ENCODE assay signal across 8 mouse cellular contexts in the genomic region with DNA sequence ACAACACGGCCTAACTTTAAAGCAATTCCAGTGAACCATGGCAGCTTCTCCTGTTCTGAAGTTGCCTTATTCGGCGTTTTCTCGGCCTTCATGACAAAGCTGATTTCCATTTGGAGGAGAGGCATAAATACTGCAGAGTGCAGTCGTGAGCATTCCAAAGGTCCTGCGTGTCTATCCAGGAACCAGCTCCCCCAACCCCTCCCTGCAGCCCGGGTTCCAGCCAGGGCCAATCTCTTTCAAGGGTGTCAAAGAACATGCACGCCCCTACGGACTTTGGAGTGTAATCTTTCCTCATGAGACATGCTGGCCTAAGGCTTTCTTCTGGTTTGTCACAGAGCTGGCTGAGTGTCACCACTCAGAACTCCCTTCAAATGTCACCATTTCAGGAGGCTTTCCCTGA. TPM values are rescaled to one million over a fixed set of nuclear protein-coding genes. Genes with fewer than 3 reads are reported as not detected.
A peak's percentile ranks its signal among the peaks of the same experiment; 100 is the strongest.
DNase-seq lines count a peak whose midpoint lies in the region; ATAC-seq and TF ChIP-seq lines count a peak whose summit lies in the region.

No protein-coding gene starts in this region.

- H3K27me3 ChIP-seq in hindbrain, embryonic 10.5 days (ENCODE audit: insufficient read depth, poor library complexity, severe bottlenecking), result no peaks in the 10 kb centered on the region
- no peaks in the 10 kb centered on the region for H3K27me3 ChIP-seq in hindbrain, embryonic 16.5 days (replicated peaks; ENCODE audit: control insufficient read depth, insufficient read depth, low read length)
- H3K27me3 ChIP-seq in intestine, embryonic 14.5 days (replicated peaks; ENCODE audit: control insufficient read depth, insufficient read depth, low read length), result no peaks in the 10 kb centered on the region
- no peaks in the 10 kb centered on the region for H3K27me3 ChIP-seq in liver, embryonic 13.5 days
- H3K27me3 ChIP-seq in stomach, embryonic 15.5 days (replicated peaks), result no peaks in the 10 kb centered on the region

- H3K36me3 ChIP-seq in hindbrain, embryonic 10.5 days, result peaks cover 29% of the 10 kb centered on the region
- H3K36me3 ChIP-seq in hindbrain, embryonic 16.5 days (ENCODE audit: control insufficient read depth, insufficient read depth, low read length), result 0 out of 2 replicates have a peak, but pooled peaks cover 3% of the 10 kb centered on the region
- peaks cover 10% of the 10 kb centered on the region; the same call in 1 of the 2 replicates for H3K36me3 ChIP-seq in intestine, embryonic 14.5 days (ENCODE audit: control insufficient read depth, insufficient read depth, low read length)
- H3K36me3 ChIP-seq in liver, embryonic 13.5 days, result peaks cover 43% of the 10 kb centered on the region
- no peaks in the 10 kb centered on the region for H3K36me3 ChIP-seq in stomach, embryonic 15.5 days

- 60% methylated on average over 9 of the region's 9 CpGs for WGBS in hindbrain, embryonic 10.5 days
- 47% methylated on average over 9 of the region's 9 CpGs for WGBS in hindbrain, embryonic 16.5 days
- 14% methylated on average over 9 of the region's 9 CpGs for WGBS in intestine, embryonic 14.5 days
- WGBS in liver, embryonic 13.5 days (ENCODE audit: insufficient replicate concordance), result 55% methylated on average over 9 of the region's 9 CpGs
- WGBS in stomach, embryonic 15.5 days, result 17% methylated on average over 9 of the region's 9 CpGs

- H3K27ac ChIP-seq in hindbrain, embryonic 10.5 days, result peak overlapping the region; percentile 83
- no peak overlapping the region for H3K27ac ChIP-seq in hindbrain, embryonic 16.5 days (ENCODE audit: low read depth, low read length)
- peak overlapping the region; percentile 99 for H3K27ac ChIP-seq in embryonic fibroblast, embryonic 13.5 days (ENCODE audit: insufficient read depth, low read length)
- H3K27ac ChIP-seq in intestine, embryonic 14.5 days (ENCODE audit: low read depth), result peak overlapping the region; percentile 88
- peak overlapping the region; percentile 71 for H3K27ac ChIP-seq in liver, embryonic 13.5 days
- H3K27ac ChIP-seq in stomach, embryonic 15.5 days, result peak overlapping the region; percentile 93

- no peak overlapping the region for H3K4me2 ChIP-seq in hindbrain, embryonic 16.5 days (ENCODE audit: low read length)
- peak overlapping the region; percentile 35 for H3K4me2 ChIP-seq in intestine, embryonic 14.5 days (ENCODE audit: low read length)
- H3K4me2 ChIP-seq in liver, embryonic 13.5 days, result peak overlapping the region; percentile 23
- H3K4me2 ChIP-seq in stomach, embryonic 15.5 days, result peak overlapping the region; percentile 22; the same call in 1 of the 2 replicates

- TF ChIP-seq CTCF in embryonic fibroblast, embryonic 13.5 days (IDR thresholded peaks at IDR 0.05; ENCODE audit: borderline replicate concordance, insufficient read depth, low read length), result no peak

- H3K4me1 ChIP-seq in hindbrain, embryonic 10.5 days (replicated peaks), result peaks cover 75% of the 10 kb centered on the region
- H3K4me1 ChIP-seq in hindbrain, embryonic 16.5 days (ENCODE audit: control insufficient read depth, insufficient read depth, low read depth, low read length), result peaks cover 31% of the 10 kb centered on the region
- H3K4me1 ChIP-seq in embryonic fibroblast, embryonic 13.5 days (ENCODE audit: control insufficient read depth, insufficient read depth, low read length), result peaks cover 55% of the 10 kb centered on the region
- H3K4me1 ChIP-seq in intestine, embryonic 14.5 days (replicated peaks; ENCODE audit: control insufficient read depth, insufficient read depth, low read length), result peaks cover 68% of the 10 kb centered on the region
- H3K4me1 ChIP-seq in liver, embryonic 13.5 days (replicated peaks), result peaks cover 93% of the 10 kb centered on the region
- H3K4me1 ChIP-seq in stomach, embryonic 15.5 days, result peaks cover 77% of the 10 kb centered on the region

- H3K9ac ChIP-seq in hindbrain, embryonic 16.5 days (ENCODE audit: low read depth, low read length), result no peak overlapping the region
- peak overlapping the region; percentile 5; the same call in 1 of the 2 replicates for H3K9ac ChIP-seq in intestine, embryonic 14.5 days (ENCODE audit: low read length)
- H3K9ac ChIP-seq in liver, embryonic 13.5 days, result 0 out of 2 replicates have a peak overlapping the region, but pooled peaks have one; percentile 7
- no peak overlapping the region for H3K9ac ChIP-seq in stomach, embryonic 15.5 days

- peak; percentile 48 for TF ChIP-seq POLR2A in embryonic fibroblast, embryonic 13.5 days (IDR thresholded peaks at IDR 0.05; ENCODE audit: low read depth, low read length)

- H3K9me3 ChIP-seq in hindbrain, embryonic 10.5 days, result no peaks in the 10 kb centered on the region
- no peaks in the 10 kb centered on the region for H3K9me3 ChIP-seq in hindbrain, embryonic 16.5 days (ENCODE audit: control insufficient read depth, low read length)
- H3K9me3 ChIP-seq in intestine, embryonic 14.5 days (ENCODE audit: control insufficient read depth, low read length), result no peaks in the 10 kb centered on the region
- H3K9me3 ChIP-seq in liver, embryonic 13.5 days (replicated peaks), result no peaks in the 10 kb centered on the region
- no peaks in the 10 kb centered on the region for H3K9me3 ChIP-seq in stomach, embryonic 15.5 days

- no peak overlapping the region for H3K4me3 ChIP-seq in hindbrain, embryonic 10.5 days
- H3K4me3 ChIP-seq in hindbrain, embryonic 16.5 days (ENCODE audit: low read length), result no peak overlapping the region
- no peak overlapping the region for H3K4me3 ChIP-seq in embryonic fibroblast, embryonic 13.5 days (ENCODE audit: insufficient read depth, low read length)
- H3K4me3 ChIP-seq in intestine, embryonic 14.5 days (ENCODE audit: low read depth, low read length), result no peak overlapping the region
- no peak overlapping the region for H3K4me3 ChIP-seq in liver, embryonic 13.5 days (replicated peaks)
- H3K4me3 ChIP-seq in stomach, embryonic 15.5 days (replicated peaks), result no peak overlapping the region

- DNase-seq in hindbrain, embryonic 10.5 days (ENCODE audit: low spot score), result no peak
- peak; percentile 85 for DNase-seq in intestine, embryonic 14.5 days (ENCODE audit: low spot score)
- DNase-seq in liver, embryonic 13.5 days, result no peak
- no peak for DNase-seq in layer of hippocampus, adult 9-11 months

- no peak for ATAC-seq in hindbrain, embryonic 16.5 days
- peak; percentile 84 for ATAC-seq in intestine, embryonic 14.5 days (replicated peaks; ENCODE audit: low FRiP score, low TSS enrichment, low read depth)
- peak; percentile 47 for ATAC-seq in liver, embryonic 13.5 days (ENCODE audit: low read depth)
- peak; percentile 79 for ATAC-seq in stomach, embryonic 15.5 days (ENCODE audit: insufficient read depth, low FRiP score, low read depth)
- ATAC-seq in megakaryocyte-erythroid progenitor cell, adult 5-6 weeks (replicated peaks; ENCODE audit: low FRiP score, low TSS enrichment, poor library complexity, severe bottlenecking), result no peak

RNA-seq across cellular contexts. Expression of gene Actn4, which starts 36.8 kb away (rescaled TPM):
- polyA plus RNA-seq in hindbrain, embryonic 10.5 days (2016; fragmentation: Nextera tagmentation; extraction: Ambion mirVana), result 216 and 245 TPM in 2 replicates
- polyA plus RNA-seq in hindbrain, embryonic 16.5 days (2015; fragmentation: Nextera tagmentation; extraction: Ambion mirVana), result 146 and 172 TPM in 2 replicates
- polyA plus RNA-seq in embryonic fibroblast, embryonic 13.5 days (2011; ENCODE audit: insufficient read length, low read depth, missing spikeins), result 446 and 575 TPM in 2 replicates
- polyA plus RNA-seq in intestine, embryonic 14.5 days (2014; fragmentation: Nextera tagmentation; extraction: Ambion mirVana), result 298 and 300 TPM in 2 replicates
- 116 and 131 TPM in 2 replicates for polyA plus RNA-seq in liver, embryonic 13.5 days (2015; fragmentation: Nextera tagmentation; extraction: Ambion mirVana)
- 319 and 341 TPM in 2 replicates for polyA plus RNA-seq in stomach, embryonic 15.5 days (2015; fragmentation: Nextera tagmentation; extraction: Ambion mirVana)
- 93.1 and 106 TPM in 2 replicates for total RNA-seq in megakaryocyte-erythroid progenitor cell, adult 5-6 weeks (2014; fragmentation: Nextera tagmentation)
- total RNA-seq in megakaryocyte-erythroid progenitor cell, adult 5-6 weeks (2017), result 41.1 and 51.7 TPM in 2 replicates

RNA-seq across cellular contexts. Expression of gene Capn12, which starts 44.1 kb away (rescaled TPM):
- polyA plus RNA-seq in hindbrain, embryonic 10.5 days (2016; fragmentation: Nextera tagmentation; extraction: Ambion mirVana), result 0.40 TPM in 1 of 2 replicates, not detected in the other
- polyA plus RNA-seq in hindbrain, embryonic 16.5 days (2015; fragmentation: Nextera tagmentation; extraction: Ambion mirVana), result 0.54 and 0.70 TPM in 2 replicates
- 0.23 TPM in 1 of 2 replicates, not detected in the other for polyA plus RNA-seq in embryonic fibroblast, embryonic 13.5 days (2011; ENCODE audit: insufficient read length, low read depth, missing spikeins)
- polyA plus RNA-seq in intestine, embryonic 14.5 days (2014; fragmentation: Nextera tagmentation; extraction: Ambion mirVana), result 0.23 and 0.44 TPM in 2 replicates
- polyA plus RNA-seq in liver, embryonic 13.5 days (2015; fragmentation: Nextera tagmentation; extraction: Ambion mirVana), result 0.09 and 0.13 TPM in 2 replicates
- 0.34 and 0.45 TPM in 2 replicates for polyA plus RNA-seq in stomach, embryonic 15.5 days (2015; fragmentation: Nextera tagmentation; extraction: Ambion mirVana)
- total RNA-seq in megakaryocyte-erythroid progenitor cell, adult 5-6 weeks (2014; fragmentation: Nextera tagmentation), result not detected in 2 replicates
- total RNA-seq in megakaryocyte-erythroid progenitor cell, adult 5-6 weeks (2017), result not detected in 2 replicates

RNA-seq across cellular contexts. Expression of gene Eif3k, which starts 56.3 kb away (rescaled TPM):
- polyA plus RNA-seq in hindbrain, embryonic 10.5 days (2016; fragmentation: Nextera tagmentation; extraction: Ambion mirVana), result 426 and 432 TPM in 2 replicates
- polyA plus RNA-seq in hindbrain, embryonic 16.5 days (2015; fragmentation: Nextera tagmentation; extraction: Ambion mirVana), result 282 and 295 TPM in 2 replicates
- polyA plus RNA-seq in embryonic fibroblast, embryonic 13.5 days (2011; ENCODE audit: insufficient read length, low read depth, missing spikeins), result 328 and 347 TPM in 2 replicates
- 444 and 452 TPM in 2 replicates for polyA plus RNA-seq in intestine, embryonic 14.5 days (2014; fragmentation: Nextera tagmentation; extraction: Ambion mirVana)
- polyA plus RNA-seq in liver, embryonic 13.5 days (2015; fragmentation: Nextera tagmentation; extraction: Ambion mirVana), result 294 and 308 TPM in 2 replicates
- 370 and 373 TPM in 2 replicates for polyA plus RNA-seq in stomach, embryonic 15.5 days (2015; fragmentation: Nextera tagmentation; extraction: Ambion mirVana)
- total RNA-seq in megakaryocyte-erythroid progenitor cell, adult 5-6 weeks (2014; fragmentation: Nextera tagmentation), result 499 and 586 TPM in 2 replicates
- 360 and 454 TPM in 2 replicates for total RNA-seq in megakaryocyte-erythroid progenitor cell, adult 5-6 weeks (2017)

RNA-seq across cellular contexts. Expression of gene Map4k1, which starts 56.5 kb away (rescaled TPM):
- 8.8 and 9.0 TPM in 2 replicates for polyA plus RNA-seq in hindbrain, embryonic 10.5 days (2016; fragmentation: Nextera tagmentation; extraction: Ambion mirVana)
- 10.7 and 13.8 TPM in 2 replicates for polyA plus RNA-seq in hindbrain, embryonic 16.5 days (2015; fragmentation: Nextera tagmentation; extraction: Ambion mirVana)
- polyA plus RNA-seq in embryonic fibroblast, embryonic 13.5 days (2011; ENCODE audit: insufficient read length, low read depth, missing spikeins), result 2.0 and 2.2 TPM in 2 replicates
- 10.0 and 11.6 TPM in 2 replicates for polyA plus RNA-seq in intestine, embryonic 14.5 days (2014; fragmentation: Nextera tagmentation; extraction: Ambion mirVana)
- 27.4 and 29.1 TPM in 2 replicates for polyA plus RNA-seq in liver, embryonic 13.5 days (2015; fragmentation: Nextera tagmentation; extraction: Ambion mirVana)
- polyA plus RNA-seq in stomach, embryonic 15.5 days (2015; fragmentation: Nextera tagmentation; extraction: Ambion mirVana), result 7.8 and 9.3 TPM in 2 replicates
- total RNA-seq in megakaryocyte-erythroid progenitor cell, adult 5-6 weeks (2014; fragmentation: Nextera tagmentation), result 64.1 and 76.8 TPM in 2 replicates
- total RNA-seq in megakaryocyte-erythroid progenitor cell, adult 5-6 weeks (2017), result 42.6 and 47.9 TPM in 2 replicates

Comparison
In these comparisons a context has a peak if more than half of its experiments do, and no peak if none do; other contexts are left out.
1. ATAC-seq: peak in intestine, embryonic 14.5 days (single experiment), liver, embryonic 13.5 days (single experiment) and stomach, embryonic 15.5 days (single experiment); none in hindbrain, embryonic 16.5 days (single experiment) and megakaryocyte-erythroid progenitor cell, adult 5-6 weeks (single experiment).
2. H3K9ac ChIP-seq: peak in intestine, embryonic 14.5 days (single experiment) and liver, embryonic 13.5 days (single experiment); none in hindbrain, embryonic 16.5 days (single experiment) and stomach, embryonic 15.5 days (single experiment).